Mouse (Mus musculus) liver, embryonic 13.5 days (tissue): ENCODE measurements around the gene Ciao1. TPM values are rescaled to one million over a fixed set of nuclear protein-coding genes. Genes with fewer than 3 reads are reported as not detected.

Source experiments
- polyA plus RNA-seq: library from polyadenylated mRNA; unstranded; fragments of >200 nt; fragmentation: Nextera tagmentation; extraction: Ambion mirVana; gene quantifications from 2 replicates; pipeline ENCODE4 v1.2.1, GENCODE M21; 2015

Gene Ciao1
- polyA plus RNA-seq, 1 experiment from 2014 or later: 44.6 TPM

Other genes with a start within 250 kb of the Ciao1 start
- 5.0 and 7.0 TPM in 2 replicates for gene Ap4e1, start 239.1 kb downstream of the Ciao1 start, polyA plus RNA-seq
- 71.8 and 72.2 TPM in 2 replicates for gene Blvra, start 177.2 kb downstream of the Ciao1 start, polyA plus RNA-seq
- 59.3 and 74.5 TPM in 2 replicates for gene Ncaph, start 113.9 kb downstream of the Ciao1 start, polyA plus RNA-seq
- 31.4 and 31.7 TPM in 2 replicates for gene Itpripl1, start 104.4 kb downstream of the Ciao1 start, polyA plus RNA-seq
- gene 1810024B03Rik, start 39.5 kb downstream of the Ciao1 start, polyA plus RNA-seq: 1.2 TPM in 2 replicates
- 25.4 and 32.4 TPM in 2 replicates for gene Snrnp200, start 39.4 kb downstream of the Ciao1 start, polyA plus RNA-seq
- 12.2 and 13.4 TPM in 2 replicates for gene Tmem127, start 92 bp upstream of the Ciao1 start, polyA plus RNA-seq
- gene Stard7, start 22.4 kb upstream of the Ciao1 start, polyA plus RNA-seq: 48.6 and 50.9 TPM in 2 replicates
- gene Dusp2, start 88.3 kb upstream of the Ciao1 start, polyA plus RNA-seq: 2.7 and 2.8 TPM in 2 replicates
- gene Astl, start 90.8 kb upstream of the Ciao1 start, polyA plus RNA-seq: not detected in 2 replicates
- gene Adra2b, start 115.4 kb upstream of the Ciao1 start, polyA plus RNA-seq: 29.4 and 32.4 TPM in 2 replicates
- 0.35 and 0.39 TPM in 2 replicates for gene Gpat2, start 177.4 kb upstream of the Ciao1 start, polyA plus RNA-seq
- gene Fahd2a, start 196.7 kb upstream of the Ciao1 start, polyA plus RNA-seq: 14.3 and 15.5 TPM in 2 replicates